Mouse (Mus musculus) frontal cortex, postnatal 14 days (tissue): ENCODE data around the gene Prss23.
A peak's percentile ranks its signal among the peaks of the same experiment; 100 is the strongest.

Experiments used
- DNase-seq, 2 experiments: peaks; one replicate each; pipeline ENCODE4 v3.0.0; 2022; ENCODE audit warnings: low spot score in 2 of 2

The Prss23 gene

DNA sequence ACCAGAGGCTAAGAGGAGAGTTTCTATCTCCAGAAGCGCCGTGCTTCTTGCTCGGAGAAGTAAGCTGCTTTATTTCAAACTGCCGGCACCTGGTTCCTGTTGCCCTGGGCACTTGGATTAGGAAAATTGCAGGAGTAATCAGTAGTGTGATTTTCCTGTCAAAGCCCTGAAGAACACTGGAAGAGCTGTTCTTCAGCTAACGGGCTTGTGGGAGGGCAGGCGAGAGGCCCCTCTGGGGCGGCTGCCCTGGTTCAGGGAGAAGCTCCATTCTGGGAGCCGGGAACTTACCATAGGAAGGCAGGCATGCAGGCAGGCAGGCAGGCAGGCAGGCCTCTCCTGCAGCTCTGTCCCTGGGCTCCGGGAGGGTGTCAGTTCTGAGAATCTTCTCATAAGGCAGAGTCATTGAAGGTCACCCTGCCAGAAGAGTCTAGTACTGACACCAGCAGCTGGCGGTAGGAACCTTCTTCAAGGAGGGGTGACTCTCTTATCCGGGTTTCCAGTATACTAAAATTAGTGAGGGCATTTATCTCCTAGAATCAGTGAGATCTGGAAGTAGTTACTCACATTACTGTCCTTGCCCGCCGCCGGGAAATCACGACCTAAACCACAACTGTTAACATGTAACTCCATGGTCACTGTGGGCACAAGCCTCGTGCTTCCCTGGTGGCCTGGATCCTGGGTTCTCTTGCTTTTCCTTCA lies at the start of gene Prss23:
Prss23 (minus strand) TSS at position 457 of the 699 bp plus-strand sequence.
- DNase-seq = no peak

DNA sequence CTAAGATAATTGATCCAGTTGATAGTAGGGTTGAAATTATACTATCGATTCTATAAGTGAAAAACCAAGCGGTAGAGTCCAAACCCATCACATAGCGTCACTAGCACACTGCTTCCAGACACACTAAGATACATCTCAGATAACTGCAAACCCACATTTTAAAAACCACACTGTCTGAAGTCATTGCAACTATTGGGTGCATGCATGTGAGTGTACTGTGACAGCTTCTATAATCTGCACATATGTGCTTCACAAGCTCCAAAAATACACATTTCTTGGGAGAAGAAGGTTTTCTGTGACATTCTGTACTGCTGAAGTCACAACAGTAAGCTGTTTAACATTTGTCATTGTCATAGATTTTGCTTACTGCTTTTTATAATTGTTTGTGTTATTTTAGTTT lies 49.1 kb upstream of the Prss23 start:
- DNase-seq = no peak

DNA sequence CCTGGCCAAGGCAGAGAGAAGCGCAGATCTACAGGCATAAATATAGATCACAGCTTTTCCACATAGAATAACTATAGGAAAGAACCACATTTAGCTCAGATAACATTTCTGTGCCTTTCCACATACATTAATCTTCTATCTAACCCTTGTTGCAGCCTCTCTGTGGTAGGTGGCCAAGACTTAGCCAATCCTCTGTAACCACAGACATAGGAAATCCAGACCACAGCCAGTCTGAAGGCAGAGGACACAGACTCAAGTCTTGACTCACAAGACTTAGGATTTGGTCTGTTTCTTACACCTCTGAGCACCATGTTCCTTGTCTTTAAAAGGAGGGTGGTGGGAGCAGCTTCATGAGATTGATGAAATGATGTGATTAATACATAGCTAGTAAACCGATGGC lies 37.6 kb upstream of the Prss23 start:
- DNase-seq = no peak

GRCm38 (mm10) chr7:89563501-89563900 lies 36.5 kb upstream of the Prss23 start:
- peak in 1 of 2 experiments; percentile 13 for DNase-seq

DNA sequence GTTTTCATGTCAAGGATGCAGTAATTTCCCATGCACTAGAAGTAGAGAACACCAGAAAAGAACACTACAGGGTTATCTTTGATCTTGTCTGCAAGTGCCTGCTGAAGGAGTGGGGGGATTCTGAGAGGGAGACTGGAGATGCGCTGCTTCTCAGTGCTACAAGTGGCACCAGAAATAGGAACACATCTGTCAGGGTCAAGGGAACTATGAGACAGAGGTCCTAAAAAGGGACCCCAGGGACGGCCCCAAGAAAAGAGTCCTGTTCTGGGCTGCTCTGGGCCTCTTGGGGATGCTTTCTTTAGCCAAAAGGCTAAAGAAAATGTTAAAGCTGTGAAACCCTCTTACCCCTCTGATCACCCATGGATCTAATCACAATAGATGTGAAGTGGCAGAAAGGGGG lies 35.2 kb upstream of the Prss23 start:
- DNase-seq = no peak

GRCm38 (mm10) chr7:89560939-89561338 lies 34.0 kb upstream of the Prss23 start:
- peak in 1 of 2 experiments; percentile 12 for DNase-seq

DNA sequence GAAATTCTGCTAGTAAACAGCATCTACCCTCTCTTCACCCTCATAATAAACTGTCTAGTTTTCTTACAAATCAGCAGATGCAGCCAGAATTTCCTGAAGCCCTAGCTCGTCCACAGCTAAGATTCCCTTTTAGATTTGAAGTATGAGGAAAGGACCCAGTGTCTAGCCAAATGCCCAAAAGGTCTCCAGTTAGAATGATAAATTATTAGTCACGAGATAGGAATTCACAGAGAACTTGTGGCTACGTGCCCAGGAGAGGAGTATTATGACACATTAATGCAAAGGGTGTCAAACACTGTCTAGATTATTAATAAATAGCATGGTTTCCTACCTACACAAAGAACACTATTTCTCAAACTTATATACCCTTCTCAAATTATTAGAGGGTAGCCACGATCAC lies 32.6 kb upstream of the Prss23 start:
- no peak for DNase-seq

GRCm38 (mm10) chr7:89559105-89559504 lies 32.1 kb upstream of the Prss23 start:
- no peak for DNase-seq

DNA sequence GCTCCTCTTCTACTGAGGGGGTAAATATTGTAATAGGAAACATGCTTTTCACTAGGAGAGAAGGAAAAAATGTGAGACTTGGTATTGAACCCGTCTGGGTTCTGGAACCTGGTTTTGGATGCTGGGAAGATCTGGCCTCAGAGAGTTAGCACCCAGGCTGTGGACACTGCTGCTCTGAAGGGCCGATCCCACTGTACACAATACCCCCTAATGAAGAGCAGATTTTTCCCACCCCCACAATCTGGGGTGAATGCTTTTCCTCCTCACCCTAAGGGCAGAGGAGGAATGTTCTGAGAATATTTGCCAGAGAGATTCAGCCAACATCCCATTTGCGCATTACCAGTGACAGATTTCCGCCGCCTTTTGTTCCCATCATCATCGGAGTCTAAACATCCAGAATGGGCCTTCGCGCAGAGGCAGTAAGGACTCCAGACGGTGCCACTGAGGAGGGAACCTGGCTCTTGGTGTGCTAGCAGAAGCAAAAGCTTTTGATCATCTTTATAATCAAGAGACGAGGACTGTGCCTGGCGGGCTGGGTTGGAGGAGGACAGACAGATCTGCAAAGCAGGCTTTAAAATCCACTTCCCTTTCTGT lies 31.6 kb upstream of the Prss23 start:
- DNase-seq = no peak

DNA sequence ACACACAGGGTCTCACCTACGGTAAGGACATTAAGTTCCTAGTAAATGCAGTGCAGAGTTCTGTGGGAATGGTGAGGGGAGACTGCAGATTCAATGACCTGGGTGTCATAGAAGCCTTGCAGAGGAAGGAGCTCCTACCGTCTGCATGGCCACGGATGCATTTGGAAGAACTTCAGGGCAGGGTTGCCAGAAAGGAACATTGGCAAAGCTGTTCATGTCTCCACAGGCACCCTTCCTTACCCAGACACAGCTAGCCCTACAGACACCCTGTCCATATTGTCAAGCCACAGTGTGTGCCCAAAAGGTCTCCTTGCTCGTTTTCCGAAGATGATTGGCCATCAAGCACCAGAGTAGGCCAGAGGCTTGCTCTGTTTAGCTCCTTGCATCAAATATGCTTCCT lies 30.1 kb upstream of the Prss23 start:
- DNase-seq = no peak

DNA sequence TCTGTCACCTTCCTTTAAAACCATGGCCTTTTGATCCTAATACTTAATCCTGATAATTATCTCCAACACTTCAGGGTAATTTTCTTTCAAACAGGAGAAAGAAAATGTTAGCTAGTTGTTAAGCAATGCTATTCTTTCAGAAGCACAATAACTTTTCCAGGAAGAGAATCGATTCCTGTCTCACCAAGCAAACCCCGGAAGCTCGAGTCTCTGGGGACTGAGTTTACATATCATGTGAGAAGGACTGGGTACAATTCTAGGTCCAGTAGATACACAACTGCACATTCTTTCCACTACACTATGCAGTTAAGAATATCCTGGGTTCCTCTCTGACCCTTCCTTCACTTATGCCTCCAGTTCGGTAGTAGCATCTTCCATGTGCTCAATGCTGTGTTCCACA lies 29.7 kb upstream of the Prss23 start:
- no peak for DNase-seq

- DNase-seq = no peak
Observed at GRCm38 (mm10) chr7:89555170-89555569, 28.2 kb upstream of the Prss23 start.

DNA sequence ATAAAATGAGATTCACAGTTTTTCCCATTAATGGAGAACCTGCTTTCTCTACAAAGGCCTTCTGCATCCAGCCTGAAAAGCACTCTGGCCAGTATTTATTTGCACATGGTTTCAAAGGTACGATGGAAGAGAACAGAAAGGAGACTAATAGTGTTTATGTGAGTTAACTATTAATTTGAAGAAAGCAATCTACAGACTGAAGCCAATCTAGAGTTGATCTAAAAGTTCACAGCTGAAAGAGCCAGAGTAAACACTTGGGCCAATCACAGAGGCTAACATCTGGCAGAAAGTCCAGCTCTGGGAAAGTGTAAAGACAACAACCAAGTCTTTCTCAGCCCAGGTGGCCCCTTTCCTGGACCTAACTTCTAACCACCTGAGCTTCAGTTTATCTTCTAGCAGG lies 27.1 kb upstream of the Prss23 start:
- no peak for DNase-seq

- DNase-seq = no peak
Observed at GRCm38 (mm10) chr7:89540976-89541375, 14.0 kb upstream of the Prss23 start.

DNA sequence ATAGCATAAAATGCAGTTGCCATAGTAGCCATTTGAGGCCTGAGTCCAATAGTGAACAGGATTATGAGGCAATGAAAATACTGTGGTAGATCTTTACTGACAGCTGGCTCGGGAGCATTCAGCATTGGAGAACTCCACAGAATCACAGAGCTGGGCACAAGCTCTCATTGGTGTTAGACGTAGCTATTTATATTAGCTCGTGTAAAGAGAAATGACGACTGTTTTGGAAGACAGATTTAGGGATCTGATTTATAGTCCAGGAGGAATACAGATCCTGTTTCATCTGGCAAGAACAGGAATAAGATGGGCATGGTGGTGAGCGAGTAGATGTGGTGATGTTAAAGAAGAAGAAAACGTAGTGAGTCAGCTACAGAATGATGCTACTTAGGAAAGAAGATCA lies 12.4 kb upstream of the Prss23 start:
- DNase-seq = no peak

DNA sequence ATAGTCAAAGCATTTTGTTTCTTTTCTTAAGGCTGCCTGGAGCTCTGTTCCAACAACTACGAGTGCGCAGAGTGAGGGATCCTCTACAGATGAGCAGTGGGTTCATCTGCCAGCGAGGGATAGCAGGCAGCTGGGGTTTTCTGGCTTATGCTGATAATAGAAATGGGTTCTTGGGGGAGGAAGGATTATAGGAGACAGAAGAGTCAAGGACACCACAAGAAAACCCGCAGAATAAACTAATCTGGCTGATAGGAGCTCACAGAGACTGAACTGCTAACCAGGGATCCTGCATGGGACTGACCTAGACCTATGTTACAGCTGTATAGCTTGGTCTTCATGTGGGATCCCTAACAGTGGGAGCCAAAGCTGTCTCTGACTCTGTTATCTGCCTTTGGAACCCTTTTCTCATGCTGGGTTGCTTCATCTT lies 456 bp upstream of the Prss23 start:
- no peak for DNase-seq

- no peak for DNase-seq
Observed at GRCm38 (mm10) chr7:89523816-89524215, 3.2 kb downstream of the Prss23 start.

GRCm38 (mm10) chr7:89522170-89522569 lies 4.8 kb downstream of the Prss23 start:
- no peak for DNase-seq

GRCm38 (mm10) chr7:89517460-89518390 lies 9.3 kb downstream of the Prss23 start:
- DNase-seq = peak in 1 of 2 experiments; percentile 21

DNA sequence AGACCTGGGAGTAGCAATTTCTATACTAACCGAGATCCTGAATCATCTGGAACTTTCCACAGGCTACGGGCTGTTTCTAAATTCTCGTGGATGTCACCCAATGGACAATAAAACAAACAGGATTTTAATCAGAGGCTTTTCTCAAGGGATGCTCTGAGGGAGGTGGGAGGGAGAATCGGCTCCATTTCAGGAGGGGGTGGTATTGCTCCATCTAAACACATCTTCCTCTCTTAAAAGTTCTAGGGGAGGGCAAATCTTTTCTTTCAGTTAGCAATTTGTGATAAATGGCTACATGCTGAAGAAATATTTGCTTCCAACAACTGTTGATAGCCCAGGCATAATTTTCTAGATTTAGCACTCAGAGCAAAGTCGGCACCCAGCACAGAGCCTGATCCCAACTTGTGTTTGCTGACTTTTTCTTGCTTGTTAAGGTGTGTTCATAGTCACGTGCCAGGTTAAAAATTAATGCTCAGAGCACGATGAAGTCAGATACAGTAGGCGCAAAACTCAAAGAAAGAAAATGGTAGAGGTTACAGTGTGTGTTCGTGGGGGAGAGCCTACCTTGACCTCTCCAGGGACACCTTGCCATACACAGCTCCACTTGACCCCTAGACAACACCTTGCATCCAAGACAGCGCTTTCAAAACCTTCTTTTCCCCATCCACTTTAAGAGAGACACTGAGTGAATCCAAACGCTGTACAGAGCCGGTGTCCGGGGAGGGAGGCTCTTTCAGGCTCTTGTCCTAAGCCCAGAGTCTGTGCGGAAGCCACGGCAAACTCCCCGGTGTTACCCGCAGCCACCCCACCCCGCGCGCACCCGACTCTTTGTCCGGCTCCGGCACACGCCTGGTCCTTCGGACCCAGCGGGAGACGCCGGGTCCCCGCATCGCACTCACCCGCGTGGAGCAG lies 10.2 kb downstream of the Prss23 start:
- no peak for DNase-seq

DNA sequence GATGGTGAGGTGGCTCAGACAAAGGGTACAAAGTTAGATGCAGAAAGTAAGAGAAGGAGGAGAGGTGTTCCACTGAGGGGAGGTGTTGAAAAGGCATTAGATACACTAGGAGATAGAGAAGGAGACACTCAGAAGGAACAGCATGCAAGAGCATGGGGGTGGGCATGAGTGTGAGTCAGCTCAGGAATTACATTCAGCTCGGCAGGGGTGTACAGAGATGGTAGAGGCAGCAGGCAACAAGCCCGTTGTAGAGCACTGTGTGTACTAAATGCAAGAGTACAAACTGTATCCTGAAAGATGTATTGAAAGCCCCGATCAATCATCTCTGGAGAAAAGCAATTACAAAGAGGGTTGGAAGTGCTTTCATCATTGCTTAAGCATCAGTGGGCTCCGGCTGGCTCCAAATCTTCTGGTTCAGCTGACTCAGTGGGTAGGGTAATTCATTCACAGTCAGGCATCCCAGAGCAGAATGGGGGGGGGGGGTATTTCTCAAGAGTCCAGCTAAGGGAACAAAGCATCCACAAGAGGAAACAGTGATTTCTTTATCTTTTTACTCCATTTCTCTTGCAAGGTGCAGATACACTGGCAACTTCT lies 15.0 kb downstream of the Prss23 start:
- no peak for DNase-seq
